Mouse (Mus musculus): Measurements from ENCODE around the gene Zfp882. TPM values are rescaled to one million over a fixed set of nuclear protein-coding genes. Genes with fewer than 3 reads are reported as not detected.
"Not testable (repeated sequence)": the region's sequence is repeated elsewhere in the genome, so short reads cannot be mapped to it uniquely, and the experiment has no call there.

Gene Zfp882
- 0.57 and 0.96 TPM in 2 replicates for polyA plus RNA-seq (2012; rRNA removed)

- H3K4me1 ChIP-seq (ENCODE audit: control insufficient read depth, insufficient read depth, low read length): no peaks in the 10 kb centered on the region
- 4% methylated on average over 47 of the region's 47 CpGs for WGBS
- peak within 1 kb of the TSS; percentile 91 for H3K4me3 ChIP-seq (replicated peaks; ENCODE audit: extremely low read depth, low read depth, low read length)
- DNase-seq: peak; percentile 92
- TF ChIP-seq CTCF (IDR thresholded peaks at IDR 0.05; ENCODE audit: insufficient read depth, low read length) (peak; percentile 36), POLR2A (IDR thresholded peaks at IDR 0.05; ENCODE audit: borderline replicate concordance, extremely low read depth, low read depth, low read length) (peak; percentile 52; the same call in 1 of the 2 replicates)
Measured at GRCm38 (mm10) chr8:71908309-71909261, at the start of gene Zfp882, which contains the start of gene Zfp617. Gene Zfp882, plus strand, starts transcription at chr8:71908608. Gene Zfp617, plus strand, starts transcription at chr8:71908635.

- 73% methylated on average over 1 of the region's 1 CpGs for WGBS
- H3K4me3 ChIP-seq (replicated peaks; ENCODE audit: extremely low read depth, low read depth, low read length); H3K4me1 ChIP-seq (ENCODE audit: control insufficient read depth, insufficient read depth, low read length); DNase-seq: not testable (repeated sequence)
Measured at GRCm38 (mm10) chr8:71861551-71861950, 46.9 kb upstream of the Zfp882 start.

- H3K4me1 ChIP-seq (ENCODE audit: control insufficient read depth, insufficient read depth, low read length); DNase-seq; H3K4me3 ChIP-seq (replicated peaks; ENCODE audit: extremely low read depth, low read depth, low read length): not testable (repeated sequence)
Measured at GRCm38 (mm10) chr8:71862038-71862437, 46.4 kb upstream of the Zfp882 start.

- H3K4me1 ChIP-seq (ENCODE audit: control insufficient read depth, insufficient read depth, low read length): peaks cover 2% of the 10 kb centered on the region; the same call in 1 of the 2 replicates
- peak; percentile 68 for DNase-seq
- WGBS: 3% methylated on average over 45 of the region's 45 CpGs
- H3K4me3 ChIP-seq (replicated peaks; ENCODE audit: extremely low read depth, low read depth, low read length): peak within 1 kb of the TSS; percentile 80
- TF ChIP-seq POLR2A (IDR thresholded peaks at IDR 0.05; ENCODE audit: borderline replicate concordance, extremely low read depth, low read depth, low read length) (peak; percentile 54; the same call in 1 of the 2 replicates), CTCF (IDR thresholded peaks at IDR 0.05; ENCODE audit: insufficient read depth, low read length) (no peak)
Measured at GRCm38 (mm10) chr8:71881618-71882274, 26.7 kb upstream of the Zfp882 start, which contains the start of gene Zfp709. Gene Zfp709, plus strand, starts transcription at chr8:71882019.

- H3K4me1 ChIP-seq (ENCODE audit: control insufficient read depth, insufficient read depth, low read length); H3K4me3 ChIP-seq (replicated peaks; ENCODE audit: extremely low read depth, low read depth, low read length); DNase-seq: not testable (repeated sequence)
- WGBS: 47% methylated on average over 11 of the region's 11 CpGs
Measured at GRCm38 (mm10) chr8:71900666-71901065, 7.7 kb upstream of the Zfp882 start.

- H3K4me1 ChIP-seq (ENCODE audit: control insufficient read depth, insufficient read depth, low read length); H3K4me3 ChIP-seq (replicated peaks; ENCODE audit: extremely low read depth, low read depth, low read length); DNase-seq: not testable (repeated sequence)
- WGBS: 46% methylated on average over 1 of the region's 1 CpGs
Measured at GRCm38 (mm10) chr8:71903084-71903483, 5.3 kb upstream of the Zfp882 start.

- WGBS: 97% methylated on average over 1 of the region's 1 CpGs
- Histone ChIP-seq H3K4me3 (replicated peaks; ENCODE audit: extremely low read depth, low read depth, low read length) (no peak overlapping the region), H3K4me1 (ENCODE audit: control insufficient read depth, insufficient read depth, low read length) (no peaks in the 10 kb centered on the region)
- TF ChIP-seq POLR2A (IDR thresholded peaks at IDR 0.05; ENCODE audit: borderline replicate concordance, extremely low read depth, low read depth, low read length): no peak
- no peak for TF ChIP-seq CTCF (IDR thresholded peaks at IDR 0.05; ENCODE audit: insufficient read depth, low read length)
- DNase-seq: no peak
Measured at GRCm38 (mm10) chr8:71906809-71907208, 1.6 kb upstream of the Zfp882 start.

GRCm38 (mm10) chr8:71907798-71908257, 580 bp upstream of the Zfp882 start:
- no peak for DNase-seq
- Histone ChIP-seq H3K4me3 (replicated peaks; ENCODE audit: extremely low read depth, low read depth, low read length) (no peak overlapping the region), H3K4me1 (ENCODE audit: control insufficient read depth, insufficient read depth, low read length) (no peaks in the 10 kb centered on the region)
- TF ChIP-seq POLR2A (IDR thresholded peaks at IDR 0.05; ENCODE audit: borderline replicate concordance, extremely low read depth, low read depth, low read length): no peak
- no peak for TF ChIP-seq CTCF (IDR thresholded peaks at IDR 0.05; ENCODE audit: insufficient read depth, low read length)
- 96% methylated on average over 5 of the region's 5 CpGs for WGBS

GRCm38 (mm10) chr8:71912286-71912685, 3.9 kb downstream of the Zfp882 start:
- 93% methylated on average over 2 of the region's 2 CpGs for WGBS
- DNase-seq: no peak
- no peak overlapping the region for H3K4me3 ChIP-seq (replicated peaks; ENCODE audit: extremely low read depth, low read depth, low read length)
- no peak for TF ChIP-seq POLR2A (IDR thresholded peaks at IDR 0.05; ENCODE audit: borderline replicate concordance, extremely low read depth, low read depth, low read length)
- no peak for TF ChIP-seq CTCF (IDR thresholded peaks at IDR 0.05; ENCODE audit: insufficient read depth, low read length)
- H3K4me1 ChIP-seq (ENCODE audit: control insufficient read depth, insufficient read depth, low read length): no peaks in the 10 kb centered on the region

All from lung, adult 2 months (tissue).